Mouse (Mus musculus) liver, adult 2 months (tissue): ENCODE results near the gene Slc26a8.

Experiments used
- CTCF ChIP-seq: fragments of 200-500 bp; IDR thresholded peaks from 2 replicates; pipeline ENCODE4 v1.5.1; 2011; ENCODE audit warnings: low read depth, low read length, control low read depth
- POLR2A ChIP-seq: fragments of 200-500 bp; IDR thresholded peaks from 2 replicates; pipeline ENCODE4 v1.6.1; 2011; ENCODE audit warnings: low read length, control low read depth; ENCODE audit not compliant: insufficient read depth; ENCODE audit errors: extremely low read depth

DNA sequence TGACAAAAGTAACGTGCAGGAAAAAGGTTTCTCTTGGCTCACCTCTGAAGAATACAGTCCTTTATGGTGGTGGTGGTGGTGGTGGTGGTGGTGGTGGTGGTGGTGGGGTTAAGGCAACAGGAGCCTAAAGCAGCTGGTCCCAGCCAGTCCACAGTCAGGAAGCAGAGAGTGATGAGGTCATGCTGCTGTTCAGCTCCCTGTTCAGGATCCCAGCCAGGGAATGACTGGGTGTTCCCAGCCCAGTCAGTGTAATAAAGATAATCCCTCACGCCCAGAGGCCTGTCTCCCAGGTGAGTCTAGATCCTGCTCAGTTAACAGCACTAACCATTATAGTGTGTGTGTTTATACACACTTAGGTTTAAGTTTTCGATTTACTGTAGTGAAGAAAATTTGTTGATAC lies 11.7 kb upstream of the Slc26a8 start:
- no peak for TF ChIP-seq CTCF
- TF ChIP-seq POLR2A: no peak
